Comparison of ENCODE assay signal across 13 mouse cellular contexts in the genomic region with DNA sequence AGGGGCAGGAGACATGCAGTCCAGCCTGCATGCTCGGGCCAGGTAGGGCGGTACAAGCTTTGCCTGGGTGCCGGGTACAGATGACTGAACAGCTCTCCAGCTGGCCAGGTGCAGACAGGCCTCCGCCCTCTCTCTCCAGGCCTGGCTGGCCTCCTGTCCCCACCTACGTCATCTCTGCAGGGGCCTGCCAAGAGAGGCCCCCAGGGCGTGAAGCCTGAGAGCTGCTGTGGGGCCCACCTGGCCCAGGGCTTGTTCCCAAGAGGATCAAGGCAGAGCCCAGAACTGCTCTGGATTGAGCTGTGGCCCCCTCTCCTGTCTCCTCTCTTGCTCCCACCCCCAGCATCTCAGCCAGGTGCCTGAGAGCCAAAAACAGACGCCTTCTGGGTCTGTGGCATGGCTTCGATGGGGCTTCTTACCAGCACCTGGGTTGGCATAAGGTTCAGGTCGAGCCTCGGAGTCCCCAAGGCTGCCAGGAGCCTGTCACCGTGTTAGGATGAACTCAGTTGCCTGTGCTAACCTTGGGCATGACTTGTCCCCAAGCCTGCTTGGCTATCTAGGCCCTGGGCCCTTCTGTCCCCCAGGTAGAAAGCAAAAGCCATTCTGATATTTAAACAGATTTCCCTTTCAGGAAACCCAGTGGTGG. TPM values are rescaled to one million over a fixed set of nuclear protein-coding genes. Genes with fewer than 3 reads are reported as not detected.
DNase-seq lines count a peak whose midpoint lies in the region; ATAC-seq and TF ChIP-seq lines count a peak whose summit lies in the region.
"Had no signal": no experiment of that assay in that cellular context is flagged by ENCODE, and none has a peak within 500 bp of the region (broad histone marks: within the 10 kb centered on the region; RNA-seq: fewer than 3 reads in every experiment).

No protein-coding gene starts in this region.

- no peaks in the 10 kb centered on the region for H3K9me3 ChIP-seq in heart, postnatal 0 days (replicated peaks; ENCODE audit: control insufficient read depth, low read length)
- no peaks in the 10 kb centered on the region for H3K9me3 ChIP-seq in intestine, postnatal 0 days (ENCODE audit: control insufficient read depth)
- H3K9me3 ChIP-seq in limb, embryonic 11.5 days (ENCODE audit: control insufficient read depth, low read length), result no peaks in the 10 kb centered on the region
- H3K9me3 ChIP-seq in forebrain, embryonic 13.5 days (replicated peaks), result no peaks in the 10 kb centered on the region
- H3K9me3 ChIP-seq: neural tube, embryonic 15.5 days had no signal

- 0 out of 2 replicates have a peak, but pooled peaks cover 3% of the 10 kb centered on the region for H3K36me3 ChIP-seq in heart, postnatal 0 days (replicated peaks; ENCODE audit: control insufficient read depth, insufficient read depth, low read length)
- H3K36me3 ChIP-seq in intestine, postnatal 0 days (ENCODE audit: control insufficient read depth, insufficient read depth), result peaks cover 6% of the 10 kb centered on the region; the same call in 1 of the 2 replicates
- no peaks in the 10 kb centered on the region; the same call in 1 of the 2 replicates for H3K36me3 ChIP-seq in limb, embryonic 11.5 days (ENCODE audit: control insufficient read depth, insufficient read depth, low read length)
- H3K36me3 ChIP-seq in forebrain, embryonic 13.5 days (ENCODE audit: poor library complexity, severe bottlenecking), result peaks cover 7% of the 10 kb centered on the region

- peaks cover 11% of the 10 kb centered on the region; the same call in 1 of the 2 replicates for H3K4me1 ChIP-seq in heart, postnatal 0 days (ENCODE audit: control insufficient read depth, insufficient read depth)
- peaks cover 29% of the 10 kb centered on the region for H3K4me1 ChIP-seq in intestine, postnatal 0 days (replicated peaks; ENCODE audit: control insufficient read depth, insufficient read depth, low read length)
- H3K4me1 ChIP-seq in limb, embryonic 11.5 days (ENCODE audit: control insufficient read depth, insufficient read depth, low read length), result peaks cover 26% of the 10 kb centered on the region
- peaks cover 24% of the 10 kb centered on the region for H3K4me1 ChIP-seq in forebrain, embryonic 13.5 days

- H3K4me3 ChIP-seq in heart, postnatal 0 days (ENCODE audit: low read depth, low read length), result no peak overlapping the region
- no peak overlapping the region for H3K4me3 ChIP-seq in intestine, postnatal 0 days (ENCODE audit: low read depth, low read length)
- no peak overlapping the region for H3K4me3 ChIP-seq in limb, embryonic 11.5 days (ENCODE audit: low read depth, low read length)
- H3K4me3 ChIP-seq in forebrain, embryonic 13.5 days, result no peak overlapping the region
- H3K4me3 ChIP-seq: neural tube, embryonic 15.5 days had no signal

- TF ChIP-seq EP300 in heart, postnatal 0 days (IDR thresholded peaks at IDR 0.05; ENCODE audit: low read depth), result no peak

- 68% methylated on average over 11 of the region's 11 CpGs for WGBS in heart, postnatal 0 days
- 39% methylated on average over 10 of the region's 11 CpGs for WGBS in intestine, postnatal 0 days
- 75% methylated on average over 9 of the region's 11 CpGs for WGBS in limb, embryonic 11.5 days
- WGBS in forebrain, embryonic 13.5 days, result 76% methylated on average over 11 of the region's 11 CpGs

- ATAC-seq in heart, postnatal 0 days (ENCODE audit: insufficient read depth, low read depth), result 0 out of 2 replicates have a peak, but pooled peaks have one; percentile 34
- peak; percentile 80 for ATAC-seq in intestine, postnatal 0 days
- ATAC-seq in limb, embryonic 11.5 days (ENCODE audit: insufficient number of reproducible peaks, low FRiP score, low TSS enrichment, low read depth), result no peak
- ATAC-seq in CD4-positive, CD25-positive, alpha-beta regulatory T cell, adult 4 months, result no peak
- ATAC-seq in forebrain, embryonic 13.5 days, result no peak
- ATAC-seq: forebrain, embryonic 14.5 days had no signal

- no peak overlapping the region for H3K27ac ChIP-seq in heart, postnatal 0 days (ENCODE audit: low read depth)
- peak overlapping the region; percentile 78 for H3K27ac ChIP-seq in intestine, postnatal 0 days (ENCODE audit: low read depth, low read length)
- H3K27ac ChIP-seq in limb, embryonic 11.5 days (replicated peaks; ENCODE audit: low read depth, low read length), result no peak overlapping the region
- no peak overlapping the region for H3K27ac ChIP-seq in forebrain, embryonic 13.5 days
- H3K27ac ChIP-seq: neural tube, embryonic 15.5 days had no signal

- H3K27me3 ChIP-seq in heart, postnatal 0 days (ENCODE audit: control insufficient read depth, insufficient read depth, low read length), result no peaks in the 10 kb centered on the region
- H3K27me3 ChIP-seq in intestine, postnatal 0 days (replicated peaks; ENCODE audit: control insufficient read depth, insufficient read depth, low read length), result no peaks in the 10 kb centered on the region
- H3K27me3 ChIP-seq in limb, embryonic 11.5 days (ENCODE audit: control insufficient read depth, insufficient read depth, low read length), result no peaks in the 10 kb centered on the region
- H3K27me3 ChIP-seq in forebrain, embryonic 13.5 days, result no peaks in the 10 kb centered on the region
- H3K27me3 ChIP-seq: megakaryocyte, embryonic 14.5 days; neural tube, embryonic 15.5 days had no signal

- no peak overlapping the region for H3K9ac ChIP-seq in heart, postnatal 0 days (replicated peaks; ENCODE audit: low read depth, low read length)
- no peak overlapping the region for H3K9ac ChIP-seq in intestine, postnatal 0 days (ENCODE audit: low read depth, low read length)
- H3K9ac ChIP-seq in limb, embryonic 11.5 days (ENCODE audit: low read length), result 0 out of 2 replicates have a peak overlapping the region, but pooled peaks have one; percentile 34
- H3K9ac ChIP-seq in forebrain, embryonic 13.5 days, result no peak overlapping the region; the same call in 1 of the 2 replicates
- H3K9ac ChIP-seq: neural tube, embryonic 15.5 days had no signal

- DNase-seq in heart, postnatal 0 days (ENCODE audit: low spot score), result no peak
- no peak for DNase-seq in heart, postnatal 25 days (ENCODE audit: low spot score)
- DNase-seq in cerebellum, adult 9-10 months, result peak; percentile 69
- DNase-seq in limb, embryonic 11.5 days (ENCODE audit: low spot score), result no peak
- no peak for DNase-seq in right cerebral cortex, adult 2 months (ENCODE audit: low spot score in 2 of 2)
- DNase-seq: layer of hippocampus, postnatal 36 days had no signal

- no peak overlapping the region for H3K4me2 ChIP-seq in heart, postnatal 0 days (ENCODE audit: low read depth, low read length)
- peak overlapping the region; percentile 25 for H3K4me2 ChIP-seq in intestine, postnatal 0 days (replicated peaks; ENCODE audit: low read depth)
- H3K4me2 ChIP-seq in limb, embryonic 11.5 days (ENCODE audit: low read depth, severe bottlenecking), result no peak overlapping the region
- no peak overlapping the region for H3K4me2 ChIP-seq in forebrain, embryonic 13.5 days
- H3K4me2 ChIP-seq: neural tube, embryonic 15.5 days had no signal

- intact Hi-C loops in heart, postnatal 25 days (cut with DNase I), result no loop called here

- no peak for TF ChIP-seq CTCF in heart, postnatal 0 days (IDR thresholded peaks at IDR 0.05; ENCODE audit: low read depth)
- no peak for TF ChIP-seq CTCF in intestine, postnatal 0 days (IDR thresholded peaks at IDR 0.05; ENCODE audit: low read depth)

RNA-seq across cellular contexts. Expression of gene Crtc1, which starts 32.8 kb away (rescaled TPM):
- total RNA-seq in heart, postnatal 0 days (2014; rRNA removed; ENCODE audit: low replicate concordance), result 6.0 and 6.5 TPM in 2 replicates
- 6.0 and 6.9 TPM in 2 replicates for polyA plus RNA-seq in heart, postnatal 0 days (2015; fragmentation: Nextera tagmentation; extraction: Ambion mirVana)
- 10 to 100 TPM; 10.3 to 10.6 TPM for total RNA-seq in heart, postnatal 25 days (2021)
- 8.1 and 9.2 TPM in 2 replicates for polyA plus RNA-seq in intestine, postnatal 0 days (2015; fragmentation: Nextera tagmentation; extraction: Ambion mirVana)
- 16.6 and 19.8 TPM in 2 replicates for polyA plus RNA-seq in limb, embryonic 11.5 days (2014; fragmentation: Nextera tagmentation; extraction: Ambion mirVana)
- polyA plus RNA-seq in CD4-positive, CD25-positive, alpha-beta regulatory T cell, adult 4 months (2017; shearing (Covaris generic)), result 1 to 10 TPM; 7.6 to 9.3 TPM
- 23.4 and 28.2 TPM in 2 replicates for polyA plus RNA-seq in forebrain, embryonic 13.5 days (2015; fragmentation: Nextera tagmentation; extraction: Ambion mirVana)

RNA-seq across cellular contexts. Expression of gene Comp, which starts 33.2 kb away (rescaled TPM):
- total RNA-seq in heart, postnatal 0 days (2014; rRNA removed; ENCODE audit: low replicate concordance), result 3.2 and 9.8 TPM in 2 replicates
- 4.2 and 4.4 TPM in 2 replicates for polyA plus RNA-seq in heart, postnatal 0 days (2015; fragmentation: Nextera tagmentation; extraction: Ambion mirVana)
- total RNA-seq in heart, postnatal 25 days (2021), result 1 to 10 TPM; 6.1 to 7.0 TPM
- 0.25 and 0.41 TPM in 2 replicates for polyA plus RNA-seq in intestine, postnatal 0 days (2015; fragmentation: Nextera tagmentation; extraction: Ambion mirVana)
- 0.43 and 0.50 TPM in 2 replicates for polyA plus RNA-seq in limb, embryonic 11.5 days (2014; fragmentation: Nextera tagmentation; extraction: Ambion mirVana)
- polyA plus RNA-seq in CD4-positive, CD25-positive, alpha-beta regulatory T cell, adult 4 months (2017; shearing (Covaris generic)), result under 1 TPM in 1 of 2 experiments, not detected in 1; 0.28 TPM
- 0.18 and 0.35 TPM in 2 replicates for polyA plus RNA-seq in forebrain, embryonic 13.5 days (2015; fragmentation: Nextera tagmentation; extraction: Ambion mirVana)
- total RNA-seq: granulocyte monocyte progenitor cell, adult 5-6 weeks had no signal
- polyA plus RNA-seq: forebrain, embryonic 14.5 days had no signal

RNA-seq across cellular contexts. Expression of gene Upf1, which starts 53.5 kb away (rescaled TPM):
- total RNA-seq in heart, postnatal 0 days (2014; rRNA removed; ENCODE audit: low replicate concordance), result 16.5 and 26.3 TPM in 2 replicates
- 7.0 and 7.5 TPM in 2 replicates for polyA plus RNA-seq in heart, postnatal 0 days (2015; fragmentation: Nextera tagmentation; extraction: Ambion mirVana)
- total RNA-seq in heart, postnatal 25 days (2021), result 10 to 100 TPM; 43.2 to 46.3 TPM
- 9.7 and 10.1 TPM in 2 replicates for polyA plus RNA-seq in intestine, postnatal 0 days (2015; fragmentation: Nextera tagmentation; extraction: Ambion mirVana)
- polyA plus RNA-seq in limb, embryonic 11.5 days (2014; fragmentation: Nextera tagmentation; extraction: Ambion mirVana), result 23.2 and 25.1 TPM in 2 replicates
- 10 to 100 TPM; 11.4 to 14.5 TPM for polyA plus RNA-seq in CD4-positive, CD25-positive, alpha-beta regulatory T cell, adult 4 months (2017; shearing (Covaris generic))
- 14.2 and 16.3 TPM in 2 replicates for polyA plus RNA-seq in forebrain, embryonic 13.5 days (2015; fragmentation: Nextera tagmentation; extraction: Ambion mirVana)

Comparison
In these comparisons a context has a peak if more than half of its experiments do, and no peak if none do; other contexts are left out.
1. ATAC-seq: peak in heart, postnatal 0 days (single experiment) and intestine, postnatal 0 days (single experiment); none in limb, embryonic 11.5 days (single experiment), CD4-positive, CD25-positive, alpha-beta regulatory T cell, adult 4 months (single experiment) and forebrain, embryonic 13.5 days (single experiment).